Mouse (Mus musculus) midbrain, embryonic 11.5 days (tissue): ENCODE data around the gene Chfr. TPM values are rescaled to one million over a fixed set of nuclear protein-coding genes. Genes with fewer than 3 reads are reported as not detected.
A peak's percentile ranks its signal among the peaks of the same experiment; 100 is the strongest.

Experiments used
- ATAC-seq: fragments of 200-750 bp; cut with Nextera tagmentation; 2 replicates; pipeline ENCODE4 v1.8.0; 2017; ENCODE audit warnings: moderate TSS enrichment, moderate library complexity; ENCODE audit not compliant: low FRiP score
- DNase-seq: peaks from one replicate; pipeline ENCODE4 v3.0.0; 2015; ENCODE audit warnings: low spot score; ENCODE audit errors: missing footprints
- H3K27ac ChIP-seq: fragments of 300-500 bp; sonication (generic); 2 replicates; pipeline ENCODE4 v1.5.1; 2014; ENCODE audit warnings: low read depth, low read length
- H3K27me3 ChIP-seq: fragments of 300-500 bp; sonication (generic); 2 replicates; pipeline ENCODE4 v1.6.1; 2014; ENCODE audit warnings: mild to moderate bottlenecking, low read length, moderate library complexity, mixed read lengths; ENCODE audit not compliant: control insufficient read depth, insufficient read depth
- H3K36me3 ChIP-seq: fragments of 300-500 bp; sonication (generic); 2 replicates; pipeline ENCODE4 v1.6.1; 2014; ENCODE audit warnings: mild to moderate bottlenecking, low read length, moderate library complexity, mixed read lengths; ENCODE audit not compliant: control insufficient read depth, insufficient read depth
- H3K4me1 ChIP-seq: fragments of 300-500 bp; sonication (generic); 2 replicates; pipeline ENCODE4 v1.6.1; 2014; ENCODE audit warnings: low read length; ENCODE audit not compliant: control insufficient read depth, insufficient read depth
- H3K4me2 ChIP-seq: fragments of 300-500 bp; sonication (generic); 2 replicates; pipeline ENCODE4 v1.6.1; 2014; ENCODE audit warnings: mild to moderate bottlenecking, moderate library complexity
- H3K4me3 ChIP-seq: fragments of 300-500 bp; sonication (generic); 2 replicates; pipeline ENCODE4 v1.5.1; 2014; ENCODE audit warnings: low read depth, low read length
- H3K9ac ChIP-seq: fragments of 300-500 bp; sonication (generic); 2 replicates; pipeline ENCODE4 v1.6.1; 2014; ENCODE audit warnings: low read length
- H3K9me3 ChIP-seq: fragments of 300-500 bp; sonication (generic); 2 replicates; pipeline ENCODE4 v1.6.1; 2016; ENCODE audit warnings: low read length; ENCODE audit not compliant: control insufficient read depth
- WGBS: fragments of 180-500 bp; shearing (Covaris S2); extraction: QIAGEN DNeasy Blood & Tissue Kit; methylation state at CpG from one replicate; pipeline ENCODE4 v1.1.7; 2014; 5-methylcytosine and 5-hydroxymethylcytosine counted together
- polyA plus RNA-seq: library from polyadenylated mRNA; unstranded; fragments of >200 nt; fragmentation: Nextera tagmentation; extraction: Ambion mirVana; gene quantifications from 2 replicates; pipeline ENCODE4 v1.2.1, GENCODE M21; 2014

Chfr gene
- polyA plus RNA-seq, 1 experiment from 2014 or later = 74.2 TPM

GRCm38 (mm10) chr5:110204777-110205176 lies 69.1 kb downstream of the Chfr start:
- no peak for ATAC-seq
- Histone ChIP-seq H3K36me3 (peaks cover 23% of the 10 kb centered on the region), H3K27me3 (no peaks in the 10 kb centered on the region), H3K4me3 (no peak overlapping the region), H3K27ac (no peak overlapping the region), H3K4me1 (no peaks in the 10 kb centered on the region), H3K4me2 (no peak overlapping the region), H3K9me3 (no peaks in the 10 kb centered on the region), H3K9ac (no peak overlapping the region)
- WGBS = 85% methylated on average over 6 of the region's 6 CpGs
- peak; percentile 62 for DNase-seq

GRCm38 (mm10) chr5:110211312-110211711 lies 75.7 kb downstream of the Chfr start:
- 83% methylated on average over 2 of the region's 2 CpGs for WGBS
- H3K36me3 ChIP-seq = peaks cover 24% of the 10 kb centered on the region
- no peak overlapping the region for H3K27ac ChIP-seq
- H3K9me3 ChIP-seq = no peaks in the 10 kb centered on the region
- ATAC-seq = no peak
- H3K4me1 ChIP-seq = no peaks in the 10 kb centered on the region
- H3K27me3 ChIP-seq = no peaks in the 10 kb centered on the region
- H3K9ac ChIP-seq = no peak overlapping the region
- no peak overlapping the region for H3K4me3 ChIP-seq
- H3K4me2 ChIP-seq = no peak overlapping the region
- no peak for DNase-seq

GRCm38 (mm10) chr5:110216780-110217179 lies 81.1 kb downstream of the Chfr start:
- H3K36me3 ChIP-seq = peaks cover 25% of the 10 kb centered on the region
- H3K27ac ChIP-seq = no peak overlapping the region
- WGBS = 90% methylated on average over 3 of the region's 3 CpGs
- DNase-seq = peak; percentile 33
- H3K4me2 ChIP-seq = no peak overlapping the region
- H3K9me3 ChIP-seq = no peaks in the 10 kb centered on the region
- ATAC-seq = no peak
- no peaks in the 10 kb centered on the region for H3K27me3 ChIP-seq
- H3K4me1 ChIP-seq = no peaks in the 10 kb centered on the region
- H3K4me3 ChIP-seq = no peak overlapping the region
- no peak overlapping the region for H3K9ac ChIP-seq

GRCm38 (mm10) chr5:110220331-110220730 lies 84.7 kb downstream of the Chfr start:
- WGBS = 94% methylated on average over 4 of the region's 4 CpGs
- Histone ChIP-seq H3K4me1 (no peaks in the 10 kb centered on the region), H3K27me3 (no peaks in the 10 kb centered on the region), H3K27ac (no peak overlapping the region), H3K9ac (no peak overlapping the region), H3K4me3 (no peak overlapping the region), H3K9me3 (no peaks in the 10 kb centered on the region), H3K36me3 (peaks cover 21% of the 10 kb centered on the region; the same call in 1 of the 2 replicates), H3K4me2 (no peak overlapping the region)
- no peak for DNase-seq
- no peak for ATAC-seq

Other genes starting within 250 kb of the Chfr start
- gene Gm15446, start 212.4 kb upstream of the Chfr start, polyA plus RNA-seq = 0.45 and 0.62 TPM in 2 replicates
- 21.6 and 22.0 TPM in 2 replicates for gene Zfp932, start 139.3 kb upstream of the Chfr start, polyA plus RNA-seq
- 5.2 and 8.2 TPM in 2 replicates for gene Gm17655, start 63.3 kb upstream of the Chfr start, polyA plus RNA-seq
- gene Gm35315, start 41.4 kb upstream of the Chfr start, polyA plus RNA-seq = 0.46 and 0.74 TPM in 2 replicates
- gene Plcxd1, start 35.9 kb upstream of the Chfr start, polyA plus RNA-seq = 0.28 and 0.41 TPM in 2 replicates
- gene Gtpbp6, start 27.6 kb upstream of the Chfr start, polyA plus RNA-seq = 23.9 and 24.7 TPM in 2 replicates
- 5.8 and 6.4 TPM in 2 replicates for gene Zfp605, start 25.8 kb upstream of the Chfr start, polyA plus RNA-seq
- gene Golga3, start 40.9 kb downstream of the Chfr start, polyA plus RNA-seq = 17.9 and 19.7 TPM in 2 replicates
- gene Ankle2, start 95.2 kb downstream of the Chfr start, polyA plus RNA-seq = 37.5 and 43.7 TPM in 2 replicates
- 90.4 and 97.6 TPM in 2 replicates for gene Pgam5, start 134.1 kb downstream of the Chfr start, polyA plus RNA-seq
- 11.5 and 13.3 TPM in 2 replicates for gene Pxmp2, start 150.3 kb downstream of the Chfr start, polyA plus RNA-seq
- 39.4 and 39.6 TPM in 2 replicates for gene Pole, start 150.5 kb downstream of the Chfr start, polyA plus RNA-seq
- gene P2rx2, start 207.4 kb downstream of the Chfr start, polyA plus RNA-seq = 0.88 and 0.92 TPM in 2 replicates
- gene Lrcol1, start 208.9 kb downstream of the Chfr start, polyA plus RNA-seq = not detected in 2 replicates